Mouse (Mus musculus): ENCODE results near the gene C87499. TPM values are rescaled to one million over a fixed set of nuclear protein-coding genes. Genes with fewer than 3 reads are reported as not detected.

C87499 gene
- not detected in 2 replicates for polyA plus RNA-seq (2015; fragmentation: Nextera tagmentation; extraction: Ambion mirVana)

DNA sequence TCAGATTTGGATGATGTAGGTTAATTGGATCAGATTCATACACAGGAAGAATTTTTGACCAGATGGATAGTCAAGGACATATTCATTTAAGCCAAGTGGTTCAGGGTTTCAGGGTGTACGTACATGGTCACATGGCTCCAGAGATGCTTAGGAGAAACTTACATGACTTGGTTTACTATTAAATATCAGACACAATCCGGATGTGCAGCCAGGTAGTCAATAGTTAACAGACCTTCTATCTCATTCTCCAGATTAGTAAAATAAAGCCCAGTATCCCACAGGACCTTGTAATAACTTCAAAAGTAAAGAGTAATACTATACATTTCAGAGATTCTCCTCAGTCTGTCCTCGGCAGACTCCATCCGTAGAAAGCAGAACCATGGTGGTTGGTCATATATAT is at the start of gene C87499:
TSS of gene C87499 (minus strand) at position 101 of the 400 bp plus-strand sequence.
- no peak within 1 kb of the TSS for H3K9ac ChIP-seq (ENCODE audit: low read depth, low read length)
- no peak within 1 kb of the TSS for H3K27ac ChIP-seq (ENCODE audit: low read depth, low read length)
- no peak for TF ChIP-seq CTCF (IDR thresholded peaks at IDR 0.05; ENCODE audit: low read depth)
- no peak within 1 kb of the TSS for H3K4me3 ChIP-seq (ENCODE audit: low read depth, low read length)
- H3K4me2 ChIP-seq (replicated peaks; ENCODE audit: low read depth) = no peak within 1 kb of the TSS
- ATAC-seq = no peak
- no peaks in the 10 kb centered on the region for H3K36me3 ChIP-seq (ENCODE audit: control insufficient read depth, insufficient read depth)
- H3K27me3 ChIP-seq (replicated peaks; ENCODE audit: control insufficient read depth, insufficient read depth, low read length) = no peaks in the 10 kb centered on the region
- H3K9me3 ChIP-seq (ENCODE audit: control insufficient read depth) = no peaks in the 10 kb centered on the region
- WGBS = 87% methylated on average over 4 of the region's 4 CpGs
- no peaks in the 10 kb centered on the region for H3K4me1 ChIP-seq (replicated peaks; ENCODE audit: control insufficient read depth, insufficient read depth, low read length)

DNA sequence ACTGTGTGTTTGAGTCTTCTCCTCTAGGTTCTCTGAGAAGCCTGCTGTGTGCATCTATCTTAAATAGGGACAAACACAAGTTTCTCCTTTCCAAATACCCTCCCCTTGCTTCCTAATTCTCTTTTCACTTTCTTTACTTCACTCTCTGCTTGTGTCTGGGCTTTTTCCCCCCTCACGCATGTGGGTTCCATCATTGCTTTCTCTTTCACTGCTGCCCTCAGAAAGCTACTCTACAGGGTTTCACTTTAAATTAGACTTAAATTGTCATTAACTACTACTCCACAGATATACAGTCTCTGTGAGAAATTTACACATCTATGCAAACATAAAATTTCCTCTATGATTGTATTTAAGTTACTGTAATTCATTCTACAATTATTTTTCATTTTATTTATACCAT is 49.6 kb upstream of the C87499 start, which contains the start of gene Ifna2:
TSS of gene Ifna2 (minus strand) at position 101 of the 400 bp plus-strand sequence.
- no peak for TF ChIP-seq CTCF (IDR thresholded peaks at IDR 0.05; ENCODE audit: low read depth)
- H3K27me3 ChIP-seq (replicated peaks; ENCODE audit: control insufficient read depth, insufficient read depth, low read length) = no peaks in the 10 kb centered on the region
- no peaks in the 10 kb centered on the region for H3K36me3 ChIP-seq (ENCODE audit: control insufficient read depth, insufficient read depth)
- WGBS = 71% methylated on average over 1 of the region's 1 CpGs
- H3K4me3 ChIP-seq (ENCODE audit: low read depth, low read length) = no peak within 1 kb of the TSS
- H3K4me1 ChIP-seq (replicated peaks; ENCODE audit: control insufficient read depth, insufficient read depth, low read length) = no peaks in the 10 kb centered on the region
- no peak within 1 kb of the TSS for H3K9ac ChIP-seq (ENCODE audit: low read depth, low read length)
- no peak within 1 kb of the TSS for H3K4me2 ChIP-seq (replicated peaks; ENCODE audit: low read depth)
- H3K9me3 ChIP-seq (ENCODE audit: control insufficient read depth) = no peaks in the 10 kb centered on the region
- no peak within 1 kb of the TSS for H3K27ac ChIP-seq (ENCODE audit: low read depth, low read length)
- no peak for ATAC-seq

DNA sequence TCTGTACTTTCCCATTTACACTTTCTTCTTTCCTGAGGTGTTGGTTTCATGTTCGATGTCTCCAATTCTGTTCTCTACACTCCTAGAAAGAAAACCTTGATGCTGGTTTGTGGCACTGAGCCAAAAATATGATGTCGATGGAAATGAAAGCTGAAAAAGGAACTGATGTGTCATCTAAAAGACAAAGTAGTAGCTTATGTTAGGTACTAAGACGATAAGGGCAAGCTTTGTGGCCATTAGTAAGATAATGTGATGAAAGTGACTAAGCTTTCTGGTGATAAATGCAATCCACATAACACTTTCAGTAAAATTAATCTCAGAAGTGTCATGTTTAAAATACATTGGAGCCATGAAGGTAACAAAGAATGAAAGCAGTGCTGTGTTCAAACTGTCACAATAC is 47.1 kb upstream of the C87499 start:
- H3K36me3 ChIP-seq (ENCODE audit: control insufficient read depth, insufficient read depth) = no peaks in the 10 kb centered on the region
- no peak overlapping the region for H3K4me2 ChIP-seq (replicated peaks; ENCODE audit: low read depth)
- no peak overlapping the region for H3K27ac ChIP-seq (ENCODE audit: low read depth, low read length)
- no peaks in the 10 kb centered on the region for H3K9me3 ChIP-seq (ENCODE audit: control insufficient read depth)
- no peaks in the 10 kb centered on the region for H3K27me3 ChIP-seq (replicated peaks; ENCODE audit: control insufficient read depth, insufficient read depth, low read length)
- ATAC-seq = no peak
- no peak overlapping the region for H3K4me3 ChIP-seq (ENCODE audit: low read depth, low read length)
- H3K9ac ChIP-seq (ENCODE audit: low read depth, low read length) = no peak overlapping the region
- no peak for TF ChIP-seq CTCF (IDR thresholded peaks at IDR 0.05; ENCODE audit: low read depth)
- 52% methylated on average over 3 of the region's 3 CpGs for WGBS
- no peaks in the 10 kb centered on the region for H3K4me1 ChIP-seq (replicated peaks; ENCODE audit: control insufficient read depth, insufficient read depth, low read length)

DNA sequence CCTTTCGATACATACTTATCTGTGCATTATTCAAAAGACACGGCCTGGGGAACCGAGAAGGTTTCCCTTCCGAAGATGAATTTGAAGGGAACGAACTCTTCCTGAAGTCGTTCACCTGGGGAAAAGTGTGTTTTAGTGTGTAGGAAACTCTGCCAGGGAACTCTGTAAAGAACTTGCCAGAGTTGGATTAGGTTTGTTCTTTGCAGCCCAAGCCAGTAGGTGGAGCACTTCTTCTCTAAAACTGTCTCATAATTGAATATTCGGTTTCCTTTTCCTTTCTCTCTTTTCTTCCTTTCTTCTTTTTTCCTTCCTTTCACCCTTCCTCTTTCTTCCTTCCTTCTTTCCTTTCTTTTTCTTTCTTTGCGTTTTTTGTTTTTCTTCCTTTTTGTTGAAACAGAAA is 46.2 kb upstream of the C87499 start:
- ATAC-seq = no peak
- Histone ChIP-seq H3K27ac (ENCODE audit: low read depth, low read length) (no peak overlapping the region), H3K36me3 (ENCODE audit: control insufficient read depth, insufficient read depth) (no peaks in the 10 kb centered on the region), H3K4me3 (ENCODE audit: low read depth, low read length) (no peak overlapping the region), H3K9me3 (ENCODE audit: control insufficient read depth) (no peaks in the 10 kb centered on the region), H3K4me2 (replicated peaks; ENCODE audit: low read depth) (no peak overlapping the region; the same call in 1 of the 2 replicates), H3K4me1 (replicated peaks; ENCODE audit: control insufficient read depth, insufficient read depth, low read length) (no peaks in the 10 kb centered on the region), H3K9ac (ENCODE audit: low read depth, low read length) (no peak overlapping the region), H3K27me3 (replicated peaks; ENCODE audit: control insufficient read depth, insufficient read depth, low read length) (no peaks in the 10 kb centered on the region)
- 39% methylated on average over 8 of the region's 8 CpGs for WGBS
- peak; percentile 67 for TF ChIP-seq CTCF (IDR thresholded peaks at IDR 0.05; ENCODE audit: low read depth)

DNA sequence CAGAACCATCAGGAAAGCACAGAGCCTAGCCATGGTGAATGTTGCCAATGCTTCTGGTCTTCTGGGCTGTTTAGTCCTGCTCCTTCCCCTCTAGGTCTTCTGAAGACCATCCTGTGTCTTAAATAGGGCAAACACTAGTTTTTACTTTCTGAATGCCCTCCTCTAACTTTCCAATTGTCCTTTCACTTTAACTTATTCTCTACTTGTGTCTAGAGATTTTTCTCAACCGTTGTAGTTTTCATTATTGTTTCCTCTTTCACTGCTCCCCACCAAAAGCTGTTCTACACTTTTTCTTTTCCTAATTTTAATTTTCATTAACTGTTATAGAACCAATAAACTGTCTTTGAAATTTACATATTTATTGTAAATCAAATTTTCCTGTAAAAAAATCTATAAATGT is 42.6 kb upstream of the C87499 start, which contains the start of gene Ifna16:
TSS of gene Ifna16 (minus strand) at position 101 of the 400 bp plus-strand sequence.
- H3K9ac ChIP-seq (ENCODE audit: low read depth, low read length) = no peak within 1 kb of the TSS
- H3K4me3 ChIP-seq (ENCODE audit: low read depth, low read length) = no peak within 1 kb of the TSS
- no peak within 1 kb of the TSS for H3K27ac ChIP-seq (ENCODE audit: low read depth, low read length)
- H3K4me1 ChIP-seq (replicated peaks; ENCODE audit: control insufficient read depth, insufficient read depth, low read length) = no peaks in the 10 kb centered on the region
- H3K9me3 ChIP-seq (ENCODE audit: control insufficient read depth) = no peaks in the 10 kb centered on the region
- H3K36me3 ChIP-seq (ENCODE audit: control insufficient read depth, insufficient read depth) = no peaks in the 10 kb centered on the region
- H3K4me2 ChIP-seq (replicated peaks; ENCODE audit: low read depth) = no peak within 1 kb of the TSS
- WGBS = 77% methylated on average over 1 of the region's 1 CpGs
- no peaks in the 10 kb centered on the region for H3K27me3 ChIP-seq (replicated peaks; ENCODE audit: control insufficient read depth, insufficient read depth, low read length)
- no peak for TF ChIP-seq CTCF (IDR thresholded peaks at IDR 0.05; ENCODE audit: low read depth)
- no peak for ATAC-seq

DNA sequence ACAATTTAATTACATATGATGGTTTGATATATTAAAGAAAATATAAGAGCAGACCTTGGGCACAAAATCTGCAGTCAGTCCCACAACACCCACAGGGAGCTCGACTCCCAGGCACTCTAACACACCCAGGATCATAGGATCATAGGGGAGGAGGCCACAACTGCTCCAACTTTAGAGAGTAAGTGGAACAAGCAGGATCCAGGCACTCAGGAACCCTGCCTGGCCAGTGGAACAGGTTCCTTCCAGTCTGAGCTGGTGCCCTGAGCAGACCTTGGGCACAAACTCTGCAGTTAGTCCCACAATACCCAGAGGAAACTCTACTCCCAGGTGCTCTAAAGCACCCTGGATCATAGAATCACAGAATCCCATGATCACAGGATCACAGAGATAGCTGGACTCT is 21.2 kb upstream of the C87499 start:
- ATAC-seq = no peak
- Histone ChIP-seq H3K9ac (ENCODE audit: low read depth, low read length) (no peak overlapping the region), H3K27ac (ENCODE audit: low read depth, low read length) (no peak overlapping the region), H3K4me2 (replicated peaks; ENCODE audit: low read depth) (no peak overlapping the region), H3K4me1 (replicated peaks; ENCODE audit: control insufficient read depth, insufficient read depth, low read length) (no peaks in the 10 kb centered on the region), H3K27me3 (replicated peaks; ENCODE audit: control insufficient read depth, insufficient read depth, low read length) (no peaks in the 10 kb centered on the region), H3K4me3 (ENCODE audit: low read depth, low read length) (no peak overlapping the region), H3K36me3 (ENCODE audit: control insufficient read depth, insufficient read depth) (no peaks in the 10 kb centered on the region), H3K9me3 (ENCODE audit: control insufficient read depth) (no peaks in the 10 kb centered on the region)
- WGBS = 29% methylated on average over 1 of the region's 1 CpGs
- TF ChIP-seq CTCF (IDR thresholded peaks at IDR 0.05; ENCODE audit: low read depth) = no peak

DNA sequence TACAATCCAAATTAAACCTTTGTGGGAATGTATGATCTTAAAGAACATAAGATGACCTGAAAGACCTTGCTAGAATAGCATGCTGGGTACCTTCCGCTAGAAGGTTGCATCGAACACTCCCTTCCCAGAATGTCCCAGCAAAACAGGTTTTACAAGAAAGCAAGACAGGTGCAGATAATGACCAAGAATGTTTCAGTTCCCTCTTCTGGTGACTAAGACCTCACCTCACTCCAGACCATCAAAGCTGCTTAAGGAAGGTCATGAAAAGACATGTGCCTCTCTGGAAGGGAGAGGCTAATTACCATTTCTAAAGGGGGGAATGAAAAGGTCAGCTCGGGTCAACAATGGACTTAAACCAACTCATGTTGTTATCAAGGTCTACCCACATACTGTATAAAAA is 19.4 kb upstream of the C87499 start:
- no peaks in the 10 kb centered on the region for H3K9me3 ChIP-seq (ENCODE audit: control insufficient read depth)
- no peak for ATAC-seq
- no peak overlapping the region for H3K4me3 ChIP-seq (ENCODE audit: low read depth, low read length)
- H3K27ac ChIP-seq (ENCODE audit: low read depth, low read length) = no peak overlapping the region
- H3K4me2 ChIP-seq (replicated peaks; ENCODE audit: low read depth) = no peak overlapping the region
- no peaks in the 10 kb centered on the region for H3K27me3 ChIP-seq (replicated peaks; ENCODE audit: control insufficient read depth, insufficient read depth, low read length)
- H3K9ac ChIP-seq (ENCODE audit: low read depth, low read length) = no peak overlapping the region
- no peak for TF ChIP-seq CTCF (IDR thresholded peaks at IDR 0.05; ENCODE audit: low read depth)
- no peaks in the 10 kb centered on the region for H3K4me1 ChIP-seq (replicated peaks; ENCODE audit: control insufficient read depth, insufficient read depth, low read length)
- 60% methylated on average over 3 of the region's 3 CpGs for WGBS
- no peaks in the 10 kb centered on the region for H3K36me3 ChIP-seq (ENCODE audit: control insufficient read depth, insufficient read depth)

Measured in intestine, postnatal 0 days (tissue).